Mouse (Mus musculus): Measurements from ENCODE around the gene Rimklb.

DNA sequence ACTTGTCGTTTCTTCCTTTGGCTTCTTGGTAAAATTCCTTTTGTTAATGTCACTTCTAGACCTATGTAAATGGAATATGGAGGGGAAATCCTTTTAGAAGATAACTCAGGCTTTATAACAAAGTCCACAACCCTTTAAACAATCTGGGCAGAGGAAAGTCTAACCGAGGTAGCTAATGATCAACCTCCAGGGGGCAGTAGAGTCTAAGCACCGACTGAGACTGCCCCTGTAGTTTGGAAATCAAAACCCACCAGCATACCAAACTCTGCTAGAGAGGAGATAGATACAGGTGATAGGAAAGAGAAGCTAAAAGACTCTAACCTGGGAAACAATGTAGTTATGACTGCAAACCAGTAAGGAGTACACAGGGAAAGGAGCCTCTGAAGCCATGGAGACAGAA lies 96.3 kb downstream of the Rimklb start:
- TF ChIP-seq POLR2A (IDR thresholded peaks at IDR 0.05; ENCODE audit: borderline replicate concordance, extremely low read depth, low read depth, low read length) (no peak), CTCF (IDR thresholded peaks at IDR 0.05; ENCODE audit: insufficient read depth, low read length) (peak; percentile 36; the same call in 1 of the 2 replicates)
